ENCODE assay signal across 27 mouse cellular contexts in genomic region chr15:67782505-67782904, GRCm38 (mm10).
"Had no signal": no experiment of that assay in that cellular context is flagged by ENCODE, and none has a peak within 500 bp of the region (broad histone marks: within the 10 kb centered on the region; RNA-seq: fewer than 3 reads in every experiment).

No protein-coding gene starts in this region.

- H3K9ac ChIP-seq: forebrain, postnatal 0 days; heart, embryonic 13.5 days; heart, embryonic 15.5 days; hindbrain, embryonic 13.5 days; hindbrain, embryonic 15.5 days; kidney, embryonic 15.5 days; limb, embryonic 13.5 days; limb, embryonic 15.5 days; liver, embryonic 13.5 days had no signal

- H3K36me3 ChIP-seq: heart, embryonic 13.5 days; heart, embryonic 15.5 days; hindbrain, embryonic 13.5 days; hindbrain, embryonic 15.5 days; kidney, embryonic 15.5 days; limb, embryonic 13.5 days; limb, embryonic 15.5 days; liver, embryonic 13.5 days had no signal

- H3K9me3 ChIP-seq: heart, embryonic 13.5 days; heart, embryonic 15.5 days; hindbrain, embryonic 13.5 days; hindbrain, embryonic 15.5 days; kidney, embryonic 15.5 days; limb, embryonic 13.5 days; limb, embryonic 15.5 days; liver, embryonic 13.5 days had no signal

- ATAC-seq: forebrain, postnatal 0 days; hindbrain, postnatal 0 days had no signal

- H3K4me3 ChIP-seq: heart, adult 2 months; heart, embryonic 13.5 days; heart, embryonic 15.5 days; hindbrain, embryonic 13.5 days; hindbrain, embryonic 15.5 days; kidney, embryonic 15.5 days; layer of hippocampus, adult 2 months; limb, embryonic 13.5 days; limb, embryonic 15.5 days; liver, embryonic 13.5 days had no signal

- H3K27ac ChIP-seq: heart, adult 2 months; heart, embryonic 13.5 days; heart, embryonic 15.5 days; hindbrain, embryonic 13.5 days; hindbrain, embryonic 15.5 days; hindbrain, postnatal 0 days; kidney, embryonic 15.5 days; kidney, postnatal 0 days; layer of hippocampus, adult 2 months; limb, embryonic 13.5 days; limb, embryonic 15.5 days; liver, embryonic 13.5 days had no signal

- H3K27me3 ChIP-seq: heart, embryonic 13.5 days; heart, embryonic 15.5 days; hindbrain, embryonic 13.5 days; hindbrain, embryonic 15.5 days; kidney, embryonic 15.5 days; limb, embryonic 13.5 days; limb, embryonic 15.5 days; liver, embryonic 13.5 days had no signal

- H3K4me1 ChIP-seq: hindbrain, embryonic 13.5 days; hindbrain, embryonic 15.5 days; kidney, embryonic 15.5 days; liver, embryonic 13.5 days had no signal

- H3K4me2 ChIP-seq: heart, embryonic 11.5 days; heart, embryonic 13.5 days; heart, embryonic 15.5 days; hindbrain, embryonic 13.5 days; hindbrain, embryonic 15.5 days; kidney, embryonic 15.5 days; limb, embryonic 13.5 days; limb, embryonic 15.5 days; liver, embryonic 11.5 days; liver, embryonic 13.5 days had no signal

- DNase-seq: forebrain, postnatal 0 days; gastrocnemius, postnatal 14 days; gastrocnemius, postnatal 36 days; heart, adult 11 months; heart, adult 2 months; heart, postnatal 14 days; heart, postnatal 36 days; kidney, adult 11 months; kidney, adult 2 months; kidney, adult 9 months; kidney, postnatal 14 days; kidney, postnatal 36 days; layer of hippocampus, postnatal 36 days; left cerebral cortex, postnatal 4 days; liver, embryonic 13.5 days had no signal
